Mouse (Mus musculus) embryonic fibroblast, embryonic 13.5 days (primary cell): ENCODE measurements around the gene Padi1. TPM values are rescaled to one million over a fixed set of nuclear protein-coding genes. Genes with fewer than 3 reads are reported as not detected.

Source experiments
- H3K27ac ChIP-seq: 2 replicates; pipeline ENCODE4 v1.5.1; 2012; ENCODE audit warnings: low read length, control low read depth, inconsistent platforms; ENCODE audit not compliant: insufficient read depth
- H3K4me1 ChIP-seq: 2 replicates; pipeline ENCODE4 v1.6.1; 2011; ENCODE audit warnings: low read length; ENCODE audit not compliant: control insufficient read depth, insufficient read depth
- H3K4me3 ChIP-seq: 2 replicates; pipeline ENCODE4 v1.5.1; 2011; ENCODE audit warnings: mild to moderate bottlenecking, control low read depth, low read length; ENCODE audit not compliant: insufficient read depth
- CTCF ChIP-seq: IDR thresholded peaks from 2 replicates; pipeline ENCODE4 v1.5.1; 2011; ENCODE audit warnings: mild to moderate bottlenecking, control low read depth, low read length, moderate library complexity, borderline replicate concordance; ENCODE audit not compliant: insufficient read depth
- POLR2A ChIP-seq: IDR thresholded peaks from 2 replicates; pipeline ENCODE4 v1.6.1; 2011; ENCODE audit warnings: low read depth, mild to moderate bottlenecking, control low read depth, low read length, moderate library complexity
- polyA plus RNA-seq: library from polyadenylated mRNA; stranded (reverse); fragments of >200 nt; gene quantifications from 2 replicates; pipeline ENCODE4 v1.2.4, GENCODE M21; 2011; ENCODE audit warnings: low read depth; ENCODE audit not compliant: missing spikeins, insufficient read length

The Padi1 gene
- polyA plus RNA-seq, 1 experiment = not detected

DNA sequence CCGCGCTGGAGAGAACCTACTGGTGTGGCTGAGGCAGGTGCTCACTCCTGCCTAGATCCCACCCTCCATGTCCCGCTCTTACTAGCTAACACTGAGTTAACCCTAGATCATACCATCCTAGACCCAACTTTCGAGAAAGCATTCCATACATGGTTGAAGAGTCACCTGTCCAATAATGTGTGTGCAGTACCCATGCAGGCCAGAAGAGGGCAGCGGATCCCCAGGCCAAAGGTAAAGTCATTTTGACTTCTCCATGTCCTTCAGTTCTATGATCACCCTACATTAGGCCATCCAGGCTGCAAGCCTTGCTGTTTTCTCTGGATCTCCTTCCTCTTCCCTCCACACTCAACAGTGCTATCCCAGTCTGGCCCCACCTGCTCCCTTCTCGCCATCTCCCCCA lies 56.6 kb downstream of the Padi1 start:
- Histone ChIP-seq H3K4me3 (no peak overlapping the region), H3K4me1 (no peaks in the 10 kb centered on the region), H3K27ac (no peak overlapping the region)
- TF ChIP-seq POLR2A (no peak), CTCF (peak; percentile 74; the same call in 1 of the 2 replicates)

DNA sequence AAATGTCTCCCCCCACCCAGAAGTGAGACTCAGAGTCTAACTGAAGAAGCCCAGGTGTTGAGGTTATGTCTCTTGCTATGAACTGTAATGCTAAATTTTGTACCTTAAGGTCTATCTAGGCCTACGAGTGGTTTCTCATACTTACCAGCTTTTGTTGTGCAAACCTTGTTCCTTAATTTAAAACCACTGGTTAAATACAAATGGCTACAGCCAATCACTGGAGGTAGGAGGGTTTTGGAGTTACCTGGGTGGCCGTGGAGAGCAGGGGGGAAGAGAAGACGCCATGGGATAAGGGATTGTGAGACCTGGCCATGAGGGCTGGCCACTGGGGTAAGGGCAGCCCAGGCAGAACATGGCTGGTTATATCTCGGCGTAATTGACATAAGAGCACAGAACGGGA lies 57.3 kb downstream of the Padi1 start:
- no peak overlapping the region for H3K4me3 ChIP-seq
- H3K4me1 ChIP-seq = no peaks in the 10 kb centered on the region
- no peak overlapping the region for H3K27ac ChIP-seq
- TF ChIP-seq CTCF = no peak
- no peak for TF ChIP-seq POLR2A

DNA sequence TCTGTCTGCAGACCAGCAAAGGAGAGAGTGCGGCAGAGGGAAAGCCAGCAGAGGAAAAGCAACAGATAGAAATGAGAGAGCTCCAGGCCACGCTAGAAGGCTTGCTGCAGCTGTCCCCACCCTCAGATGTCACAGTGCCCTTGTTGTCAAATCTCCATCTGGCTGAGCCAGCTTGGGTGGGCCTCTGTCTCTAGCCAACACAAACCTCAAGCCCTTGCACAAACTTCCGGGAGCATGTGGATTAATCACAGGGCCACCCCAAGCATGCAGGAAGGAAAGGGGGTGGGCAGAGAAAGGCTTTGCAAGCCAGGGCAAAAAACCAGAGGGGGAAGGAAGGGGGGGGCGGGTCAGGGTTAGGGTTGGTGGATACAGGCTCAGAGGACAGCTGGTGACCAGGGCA lies 58.2 kb downstream of the Padi1 start:
- Histone ChIP-seq H3K4me1 (no peaks in the 10 kb centered on the region), H3K27ac (no peak overlapping the region), H3K4me3 (no peak overlapping the region)
- TF ChIP-seq CTCF (no peak), POLR2A (no peak)

DNA sequence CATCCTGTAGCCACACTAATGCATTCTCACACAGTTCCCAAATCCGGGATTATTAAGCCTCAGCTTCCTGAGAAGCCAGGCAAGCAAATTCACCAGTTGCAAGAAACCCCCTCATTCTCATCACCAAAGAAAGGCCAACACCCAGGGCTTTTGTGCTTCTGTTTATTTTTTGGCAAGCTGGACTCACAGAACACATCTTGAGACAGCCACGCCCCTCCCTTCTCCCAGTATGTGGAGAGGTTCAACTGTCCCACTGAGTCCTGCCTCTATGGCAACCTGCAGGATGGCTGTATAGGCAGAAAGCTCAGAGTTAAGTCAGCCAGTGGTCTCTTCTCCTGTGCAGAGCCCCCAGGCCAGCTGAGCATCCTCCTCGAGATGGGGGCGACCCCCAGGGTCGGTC lies 60.4 kb downstream of the Padi1 start:
- Histone ChIP-seq H3K4me3 (no peak overlapping the region), H3K27ac (no peak overlapping the region), H3K4me1 (no peaks in the 10 kb centered on the region)
- TF ChIP-seq CTCF (no peak), POLR2A (no peak)

DNA sequence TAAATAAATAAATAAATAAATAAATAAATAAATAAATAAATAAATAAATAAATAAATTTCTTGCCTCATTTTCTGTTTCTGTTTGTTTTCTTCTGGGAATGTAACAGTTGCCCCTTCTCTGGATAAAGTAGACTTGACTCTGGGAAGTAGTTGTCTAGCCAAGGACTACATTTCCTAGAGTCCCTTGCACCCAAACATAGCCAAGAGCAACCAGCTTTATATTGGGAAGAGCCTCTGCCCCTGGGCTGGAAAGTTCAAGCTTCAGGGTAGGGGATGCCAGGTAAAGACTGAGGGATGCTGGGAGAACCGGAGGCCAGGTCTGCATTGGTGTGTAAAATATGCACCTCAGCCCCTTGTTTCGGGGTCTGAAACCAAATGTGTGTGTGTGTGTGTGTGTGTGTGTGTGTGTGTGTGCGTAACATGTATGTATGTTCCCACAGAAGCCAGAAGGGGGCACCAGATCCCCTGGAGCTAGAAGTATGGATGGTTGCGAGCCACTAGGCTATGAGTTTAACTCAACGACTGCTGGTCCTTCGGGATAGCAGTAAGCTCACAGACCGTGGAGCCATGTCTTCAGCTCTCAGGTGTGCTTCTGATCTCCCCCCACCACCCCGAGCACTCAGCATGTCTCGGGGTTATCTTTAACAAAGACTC lies 61.2 kb downstream of the Padi1 start:
- Histone ChIP-seq H3K4me3 (no peak overlapping the region), H3K27ac (no peak overlapping the region), H3K4me1 (no peaks in the 10 kb centered on the region)
- TF ChIP-seq POLR2A (no peak), CTCF (no peak)

DNA sequence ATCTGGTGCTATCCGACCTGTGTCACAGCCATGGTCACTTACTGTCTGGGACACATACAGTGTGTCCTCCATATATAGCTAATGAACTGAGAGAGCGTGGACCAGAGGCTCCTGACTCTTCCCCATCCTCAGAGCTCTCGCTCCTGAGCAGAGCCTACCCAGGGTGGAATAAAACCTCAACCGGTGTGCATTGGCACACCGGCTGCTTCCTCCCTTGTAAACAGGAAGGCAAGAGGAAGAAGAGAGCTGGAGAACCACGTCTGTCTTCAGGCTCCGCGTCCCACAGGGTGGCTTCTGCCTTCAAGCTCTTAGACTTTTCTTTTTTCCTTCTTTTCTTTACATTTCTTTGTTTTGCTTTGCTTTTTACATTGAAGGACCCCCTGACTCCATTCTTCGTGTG lies 62.8 kb downstream of the Padi1 start:
- TF ChIP-seq POLR2A (no peak), CTCF (no peak)
- no peak overlapping the region for H3K4me3 ChIP-seq
- no peaks in the 10 kb centered on the region for H3K4me1 ChIP-seq
- H3K27ac ChIP-seq = no peak overlapping the region

DNA sequence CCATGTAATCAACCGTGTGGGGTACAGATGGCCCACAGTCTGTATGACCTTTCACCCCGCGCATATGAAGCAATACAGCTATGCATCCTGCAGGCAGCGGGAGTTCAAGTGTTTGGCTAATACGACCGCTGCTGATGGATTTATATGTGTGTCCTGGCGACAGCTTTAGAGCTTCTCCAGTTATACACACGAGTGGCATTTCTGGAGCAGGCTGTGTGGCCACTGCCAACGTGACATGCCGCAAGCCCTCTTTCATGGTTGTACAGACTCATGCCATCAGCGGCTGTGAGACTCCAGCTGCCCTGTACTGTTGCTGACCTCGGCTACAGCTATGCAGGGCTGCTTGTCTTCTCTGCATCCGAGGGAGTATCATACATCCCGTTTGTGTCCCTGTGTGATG lies 65.1 kb downstream of the Padi1 start:
- Histone ChIP-seq H3K4me1 (no peaks in the 10 kb centered on the region), H3K4me3 (no peak overlapping the region)
- TF ChIP-seq CTCF (no peak), POLR2A (no peak)

DNA sequence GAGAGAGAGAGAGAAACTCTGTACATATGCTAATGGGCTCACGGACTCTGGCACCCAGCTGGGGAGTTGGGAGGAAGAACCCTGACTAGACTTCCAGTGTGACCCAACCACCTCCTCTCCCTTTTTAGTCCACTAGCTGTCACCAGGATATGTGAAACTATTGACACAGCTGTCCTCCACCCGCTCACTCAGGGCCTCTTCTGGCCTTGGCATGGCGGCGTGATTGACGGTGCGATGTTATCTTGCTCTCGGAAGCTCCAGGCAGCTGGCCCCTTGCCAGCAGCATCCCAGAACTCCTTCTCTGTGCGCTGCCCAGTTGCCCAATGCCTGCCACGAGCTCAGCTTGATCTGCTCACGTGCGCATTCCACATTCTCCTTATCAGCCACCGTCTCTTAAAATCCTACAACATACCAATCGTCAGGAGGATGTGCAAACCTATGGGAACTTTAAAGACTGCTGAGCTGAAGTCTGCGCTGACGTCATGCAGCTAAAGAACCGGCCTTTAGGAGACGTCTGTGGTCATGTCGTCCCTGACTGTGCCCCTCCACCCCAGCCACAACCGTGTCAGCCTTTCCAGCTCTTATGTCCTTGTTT lies 65.7 kb downstream of the Padi1 start:
- H3K4me3 ChIP-seq = no peak overlapping the region
- no peak for TF ChIP-seq CTCF
- TF ChIP-seq POLR2A = no peak
- H3K4me1 ChIP-seq = no peaks in the 10 kb centered on the region
- no peak overlapping the region for H3K27ac ChIP-seq

More for the DNA sequence above, 65.1 kb downstream of the Padi1 start:
- H3K27ac ChIP-seq = no peak overlapping the region

DNA sequence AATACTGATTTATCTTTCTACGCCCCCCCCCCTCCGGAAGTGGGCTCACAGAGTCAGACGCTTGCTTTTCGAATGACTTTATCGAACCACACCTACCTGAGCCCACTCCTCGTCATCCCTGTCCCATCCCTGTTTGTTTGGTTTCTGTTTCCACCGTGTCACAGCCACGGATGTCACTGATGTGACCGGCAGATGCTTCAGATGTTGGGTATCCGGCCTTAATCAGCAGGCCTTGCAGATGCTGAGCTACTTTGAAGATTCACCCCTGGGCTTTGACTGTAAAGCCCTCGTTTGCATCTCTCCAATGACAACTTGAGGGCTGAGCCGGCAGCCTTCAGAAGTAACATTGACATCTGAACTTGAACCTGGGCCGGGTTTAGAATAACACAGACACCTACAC lies 69.0 kb downstream of the Padi1 start:
- Histone ChIP-seq H3K4me3 (no peak overlapping the region), H3K4me1 (no peaks in the 10 kb centered on the region), H3K27ac (no peak overlapping the region)
- TF ChIP-seq POLR2A = no peak
- TF ChIP-seq CTCF = no peak

DNA sequence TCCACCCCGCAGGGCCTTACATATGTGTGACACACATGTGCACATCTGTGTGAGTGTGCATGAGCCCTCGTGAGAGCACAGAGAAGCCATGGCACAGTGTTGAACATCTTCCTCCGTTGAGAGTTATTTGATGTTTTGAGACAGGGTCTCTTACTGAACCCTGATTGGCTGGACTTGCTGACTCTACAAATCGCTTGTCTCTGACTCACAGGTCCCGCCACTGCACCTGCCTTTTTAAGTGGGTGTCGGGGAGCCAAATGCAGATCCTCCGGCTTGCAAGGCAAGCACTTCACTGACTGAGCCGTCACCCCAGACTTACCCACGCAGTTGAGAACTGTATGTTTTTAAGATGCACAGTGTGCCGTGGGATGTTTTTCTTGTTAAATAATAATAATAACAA lies 69.7 kb downstream of the Padi1 start:
- H3K4me1 ChIP-seq = no peaks in the 10 kb centered on the region
- H3K4me3 ChIP-seq = no peak overlapping the region
- H3K27ac ChIP-seq = no peak overlapping the region
- TF ChIP-seq POLR2A = no peak
- no peak for TF ChIP-seq CTCF

DNA sequence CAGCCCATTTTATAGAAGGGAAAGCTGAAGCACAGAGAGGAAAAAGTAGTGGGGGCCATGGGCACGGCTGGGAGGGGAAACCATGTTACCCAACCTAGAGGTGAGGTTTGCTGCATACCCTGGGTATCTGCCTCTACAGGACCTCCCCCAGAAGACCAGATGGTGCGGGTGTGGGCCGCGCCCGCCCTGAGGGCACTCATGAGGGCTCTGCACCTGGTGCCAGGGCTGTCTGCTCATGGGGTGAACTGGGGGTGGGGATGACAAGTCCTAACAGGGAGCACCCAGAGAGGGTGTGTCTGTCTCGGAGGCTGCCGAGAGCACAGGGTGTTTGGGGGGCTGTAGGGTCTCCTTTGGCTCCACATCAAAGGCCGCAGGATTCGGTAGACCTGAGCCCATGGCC lies 70.7 kb downstream of the Padi1 start:
- TF ChIP-seq POLR2A (no peak), CTCF (no peak)

More for the DNA sequence above, 70.7 kb downstream of the Padi1 start:
- Histone ChIP-seq H3K27ac (no peak overlapping the region), H3K4me3 (no peak overlapping the region), H3K4me1 (no peaks in the 10 kb centered on the region)
